Mouse (Mus musculus) lung, adult 2 months (tissue): Measurements from ENCODE around the gene Zfp524. TPM values are rescaled to one million over a fixed set of nuclear protein-coding genes. Genes with fewer than 3 reads are reported as not detected.
A peak's percentile ranks its signal among the peaks of the same experiment; 100 is the strongest.

Experiments
- DNase-seq: peaks from one replicate; pipeline ENCODE4 v3.0.0; 2022
- H3K4me1 ChIP-seq: fragments of 200-500 bp; 2 replicates; pipeline ENCODE4 v1.6.1; 2011; ENCODE audit warnings: low read length; ENCODE audit not compliant: control insufficient read depth, insufficient read depth
- H3K4me3 ChIP-seq: fragments of 200-500 bp; replicated peaks from 2 replicates; pipeline ENCODE3; 2011; ENCODE audit warnings: low read depth, mild to moderate bottlenecking, control low read depth, low read length; ENCODE audit errors: extremely low read depth
- CTCF ChIP-seq: fragments of 200-500 bp; IDR thresholded peaks from 2 replicates; pipeline ENCODE4 v1.5.1; 2011; ENCODE audit warnings: mild to moderate bottlenecking, low read length, control low read depth; ENCODE audit not compliant: insufficient read depth
- POLR2A ChIP-seq: fragments of 200-500 bp; IDR thresholded peaks from 2 replicates; pipeline ENCODE4 v1.6.1; 2011; ENCODE audit warnings: low read depth, mild to moderate bottlenecking, control low read depth, low read length, borderline replicate concordance; ENCODE audit errors: extremely low read depth
- WGBS: fragments of 180-500 bp; shearing (Covaris S2); methylation state at CpG from one replicate; pipeline ENCODE4 v1.1.7; 2018; 5-methylcytosine and 5-hydroxymethylcytosine counted together
- polyA plus RNA-seq: library from polyadenylated mRNA; depleted of rRNA; stranded (reverse); fragments of >200 nt; gene quantifications from 2 replicates; pipeline ENCODE4 v1.2.3, GENCODE M21; 2012

The Zfp524 gene
- polyA plus RNA-seq, 1 experiment, result 37.0 TPM

DNA sequence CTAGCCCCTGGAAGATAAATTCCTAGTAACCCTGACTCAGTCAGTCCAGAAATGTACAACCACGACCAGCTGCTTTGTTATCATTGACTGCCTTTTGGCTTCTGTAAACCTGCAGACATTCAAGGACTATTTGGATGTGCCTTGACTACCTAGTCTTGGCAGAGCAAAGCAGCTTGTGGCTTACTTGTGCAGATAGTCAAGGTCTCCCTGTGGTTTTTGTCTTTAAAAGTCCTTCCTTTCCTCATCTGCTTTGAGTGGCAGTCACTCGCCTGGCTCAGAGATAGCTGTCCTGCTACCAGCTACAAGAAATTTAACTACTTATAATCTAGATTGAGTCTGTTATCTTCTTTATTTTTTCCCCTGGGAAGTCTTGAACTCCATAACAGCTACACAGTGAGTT, 30.8 kb downstream of the Zfp524 start:
- DNase-seq, result no peak
- Histone ChIP-seq H3K4me3 (no peak overlapping the region), H3K4me1 (no peaks in the 10 kb centered on the region)
- TF ChIP-seq CTCF (no peak), POLR2A (no peak)
- WGBS, result 77% methylated on average over 2 of the region's 2 CpGs

DNA sequence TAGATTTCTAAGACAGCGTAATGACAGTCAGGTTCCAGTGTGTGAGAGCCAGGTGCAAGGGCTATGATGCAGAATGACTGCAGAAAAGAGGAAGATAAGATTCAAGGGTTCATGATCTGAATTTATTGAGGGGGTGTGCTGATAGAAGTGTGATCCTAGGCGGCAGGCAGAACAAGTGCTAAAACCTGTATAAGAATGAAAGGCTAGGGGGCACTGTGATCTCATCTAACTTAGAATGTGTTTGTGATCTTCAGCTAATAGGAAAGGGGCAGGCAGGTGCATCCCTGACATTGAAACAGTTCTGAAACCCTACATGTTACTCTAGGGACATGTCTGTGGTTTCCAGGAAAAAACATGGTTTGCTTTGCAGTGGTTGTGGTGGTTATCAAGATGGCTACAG, 31.9 kb downstream of the Zfp524 start:
- no peak for DNase-seq
- Histone ChIP-seq H3K4me3 (no peak overlapping the region), H3K4me1 (no peaks in the 10 kb centered on the region)
- WGBS, result 68% methylated on average over 2 of the region's 2 CpGs
- no peak for TF ChIP-seq CTCF
- TF ChIP-seq POLR2A, result no peak

DNA sequence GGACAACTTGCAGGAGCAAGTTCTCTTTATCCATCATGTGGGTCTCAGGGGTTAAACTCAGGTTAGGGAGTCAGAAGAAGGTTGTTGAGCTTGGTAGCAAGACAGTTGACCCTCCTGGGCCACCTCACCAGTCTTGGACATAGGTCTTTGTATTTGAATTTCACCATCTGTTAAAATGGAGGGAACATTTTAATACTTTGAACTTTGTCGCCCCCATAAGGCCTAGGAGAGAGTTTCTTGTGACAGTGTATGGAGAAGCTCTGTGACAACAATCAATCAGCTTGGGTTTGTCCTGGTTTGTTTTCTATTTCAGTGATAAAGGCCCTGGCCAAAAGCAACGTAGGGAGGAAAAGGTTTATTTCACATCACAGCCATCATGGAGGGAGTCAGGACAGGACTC, 33.1 kb downstream of the Zfp524 start:
- no peak overlapping the region for H3K4me3 ChIP-seq
- TF ChIP-seq POLR2A (no peak), CTCF (no peak)
- 16% methylated on average over 2 of the region's 2 CpGs for WGBS
- DNase-seq, result peak; percentile 25
- no peaks in the 10 kb centered on the region for H3K4me1 ChIP-seq

DNA sequence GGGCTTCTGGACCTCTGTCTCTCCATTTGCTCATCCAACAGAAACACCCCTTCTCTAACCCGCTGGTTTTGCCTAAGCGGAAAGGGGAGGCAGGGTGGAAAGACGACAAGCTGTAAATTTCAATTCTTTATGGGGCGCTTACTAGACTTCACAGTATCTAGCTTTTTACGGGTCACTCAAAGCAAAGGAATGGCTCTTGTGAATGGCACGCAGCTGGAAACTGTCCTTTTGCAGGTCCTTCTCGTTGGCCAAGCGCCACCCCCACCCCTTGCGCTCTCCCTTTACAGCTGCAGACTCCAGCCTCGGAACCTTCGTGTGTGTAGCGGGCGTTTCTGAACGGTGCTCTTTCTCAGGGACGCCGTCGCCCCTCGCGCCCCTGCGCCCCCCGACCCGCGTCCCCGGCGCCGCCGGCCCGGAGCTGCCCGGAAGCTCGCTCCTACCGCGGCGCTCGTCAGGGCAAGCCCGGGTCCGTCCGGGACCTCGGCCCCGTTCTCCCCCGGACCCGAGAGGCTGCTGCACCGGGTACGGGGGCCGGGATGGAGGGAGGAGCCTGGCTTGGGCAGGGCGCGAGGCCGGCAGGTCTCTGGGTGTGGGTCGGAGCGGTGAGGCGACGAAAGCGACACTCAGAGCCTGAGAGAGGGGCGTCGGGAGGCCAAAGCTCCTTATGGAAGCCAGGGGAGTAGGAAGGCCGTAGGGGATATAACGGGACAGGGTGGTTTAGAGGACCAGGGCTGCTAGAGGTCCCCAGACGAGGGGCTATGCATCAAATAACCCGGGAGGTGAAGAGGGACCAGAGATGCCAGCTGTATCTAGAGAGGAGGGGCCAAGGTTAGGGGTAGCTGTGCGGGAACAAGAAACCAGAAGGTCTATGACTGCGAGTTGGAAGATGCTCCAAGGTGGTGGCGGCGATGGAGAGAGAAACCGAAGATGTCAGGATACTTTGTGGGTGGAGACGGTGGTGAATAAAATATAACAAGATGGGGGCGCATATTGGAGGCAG, 37.3 kb downstream of the Zfp524 start, which contains the start of gene Zfp580:
TSS of gene Zfp580 (plus strand) at position 346 of the 1,000 bp plus-strand sequence.
- WGBS, result 1% methylated on average over 64 of the region's 65 CpGs
- peak; percentile 33; the same call in 1 of the 2 replicates for TF ChIP-seq POLR2A
- no peak for TF ChIP-seq CTCF
- peak within 1 kb of the TSS; percentile 67 for H3K4me3 ChIP-seq
- peaks cover 4% of the 10 kb centered on the region; the same call in 1 of the 2 replicates for H3K4me1 ChIP-seq
- DNase-seq, result peak; percentile 80

DNA sequence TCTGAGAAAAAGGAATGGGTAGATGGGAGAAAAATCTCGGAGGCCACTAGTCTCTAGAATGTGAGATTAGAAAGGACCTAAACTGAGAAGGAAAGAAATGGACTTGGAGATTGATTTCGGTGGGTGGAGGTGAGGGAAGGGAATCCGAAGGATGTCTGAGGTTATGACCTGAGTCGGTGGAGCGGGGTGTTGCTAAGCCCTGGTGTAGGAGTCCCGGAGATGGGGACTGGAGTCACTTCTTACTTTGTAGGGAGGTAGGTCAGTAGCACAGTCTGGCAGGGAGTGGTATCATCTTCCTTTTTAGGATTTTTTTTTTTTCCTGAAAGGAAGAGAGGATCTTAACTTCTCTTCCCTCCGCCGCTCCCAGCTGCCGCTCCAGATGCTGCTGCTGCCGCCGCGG, 38.2 kb downstream of the Zfp524 start:
- Histone ChIP-seq H3K4me3 (no peak overlapping the region), H3K4me1 (peaks cover 4% of the 10 kb centered on the region; the same call in 1 of the 2 replicates)
- WGBS, result 5% methylated on average over 12 of the region's 12 CpGs
- TF ChIP-seq POLR2A (no peak), CTCF (no peak)
- DNase-seq, result no peak

DNA sequence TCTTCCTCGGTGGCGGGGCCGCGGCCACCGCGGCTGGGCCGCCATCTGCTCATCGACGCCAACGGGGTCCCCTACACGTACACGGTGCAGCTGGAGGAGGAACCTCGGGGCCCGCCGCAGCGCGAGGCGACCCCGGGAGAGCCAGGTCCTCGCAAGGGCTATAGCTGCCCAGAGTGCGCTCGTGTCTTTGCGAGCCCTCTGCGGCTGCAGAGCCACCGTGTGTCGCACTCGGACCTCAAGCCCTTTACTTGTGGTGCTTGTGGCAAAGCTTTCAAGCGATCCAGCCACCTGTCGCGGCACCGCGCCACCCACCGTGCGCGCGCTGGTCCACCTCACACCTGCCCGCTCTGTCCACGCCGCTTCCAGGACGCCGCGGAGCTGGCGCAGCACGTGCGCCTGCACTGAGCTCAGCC, 38.7 kb downstream of the Zfp524 start:
- DNase-seq, result no peak
- H3K4me1 ChIP-seq, result peaks cover 4% of the 10 kb centered on the region; the same call in 1 of the 2 replicates
- TF ChIP-seq POLR2A (no peak), CTCF (no peak)
- WGBS, result 19% methylated on average over 45 of the region's 45 CpGs
- no peak overlapping the region for H3K4me3 ChIP-seq

DNA sequence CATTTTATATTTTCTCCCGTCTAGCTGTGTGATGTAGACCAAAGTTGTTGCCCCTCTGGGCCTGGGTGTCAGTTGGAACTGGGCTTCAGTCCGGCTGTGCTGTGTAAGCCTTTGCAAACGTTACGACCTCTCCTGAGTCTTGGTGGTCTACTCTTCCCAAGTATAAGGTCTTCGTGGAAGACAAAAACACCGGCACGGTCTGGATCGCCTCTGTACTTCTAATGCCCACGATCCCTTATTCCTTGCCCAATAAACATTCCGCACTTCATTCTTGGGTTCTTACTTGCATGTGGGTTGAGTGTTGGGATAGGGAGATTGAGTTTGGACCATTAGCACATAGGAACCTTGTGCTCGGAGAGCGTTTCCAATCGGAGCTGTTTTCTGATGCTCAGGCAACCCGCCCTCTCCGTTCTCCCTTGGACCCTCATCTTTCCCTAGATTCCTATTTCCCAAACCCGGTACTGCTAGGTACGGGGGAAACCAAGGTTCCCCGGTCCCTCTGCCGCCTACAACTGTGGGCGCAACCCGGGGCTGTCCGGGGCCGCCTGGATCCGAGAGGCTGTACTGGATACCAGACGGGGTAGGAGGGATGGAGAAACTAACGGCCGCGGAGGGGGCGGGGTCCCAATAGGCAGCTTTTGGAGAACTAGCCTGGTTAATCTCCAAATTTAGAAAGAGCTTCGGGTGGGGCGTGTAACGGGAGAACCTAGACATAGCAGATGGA, 39.4 kb downstream of the Zfp524 start:
- no peak for DNase-seq
- Histone ChIP-seq H3K4me1 (peaks cover 4% of the 10 kb centered on the region; the same call in 1 of the 2 replicates), H3K4me3 (no peak overlapping the region)
- TF ChIP-seq POLR2A (no peak), CTCF (no peak)
- WGBS, result 23% methylated on average over 32 of the region's 32 CpGs

DNA sequence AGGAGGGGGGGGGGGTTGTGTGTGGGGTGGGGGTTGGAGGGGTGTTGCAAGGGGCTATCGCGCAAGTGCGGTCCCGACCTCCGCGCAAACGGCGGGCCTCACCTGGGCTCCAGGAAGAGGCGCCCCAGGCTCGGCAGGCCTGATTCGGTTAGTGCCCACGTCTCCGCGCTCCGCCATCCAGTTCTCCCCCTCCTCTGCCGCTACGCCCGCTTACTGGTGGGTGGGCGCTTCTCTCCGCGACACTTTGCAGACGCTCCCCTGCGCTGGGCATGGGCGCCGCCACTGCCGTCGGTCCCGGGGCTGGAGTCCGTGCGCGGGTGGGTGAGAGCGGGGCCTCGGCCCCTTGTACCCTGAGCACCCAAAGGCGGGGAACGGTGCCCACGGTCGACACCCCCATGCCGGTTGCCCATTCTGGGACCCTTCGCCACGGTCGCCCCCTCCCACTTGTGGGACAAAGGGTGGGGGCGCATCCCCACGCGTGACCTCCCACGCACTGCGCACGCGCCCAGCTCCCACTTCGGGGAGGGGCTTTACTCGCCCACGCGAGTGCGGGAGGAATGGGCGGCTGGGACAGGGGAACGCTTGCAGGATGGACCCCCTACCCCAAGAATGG, 42.5 kb downstream of the Zfp524 start:
- Histone ChIP-seq H3K4me1 (peaks cover 4% of the 10 kb centered on the region; the same call in 1 of the 2 replicates), H3K4me3 (no peak overlapping the region)
- TF ChIP-seq POLR2A (no peak), CTCF (no peak)
- no peak for DNase-seq
- 4% methylated on average over 55 of the region's 55 CpGs for WGBS

DNA sequence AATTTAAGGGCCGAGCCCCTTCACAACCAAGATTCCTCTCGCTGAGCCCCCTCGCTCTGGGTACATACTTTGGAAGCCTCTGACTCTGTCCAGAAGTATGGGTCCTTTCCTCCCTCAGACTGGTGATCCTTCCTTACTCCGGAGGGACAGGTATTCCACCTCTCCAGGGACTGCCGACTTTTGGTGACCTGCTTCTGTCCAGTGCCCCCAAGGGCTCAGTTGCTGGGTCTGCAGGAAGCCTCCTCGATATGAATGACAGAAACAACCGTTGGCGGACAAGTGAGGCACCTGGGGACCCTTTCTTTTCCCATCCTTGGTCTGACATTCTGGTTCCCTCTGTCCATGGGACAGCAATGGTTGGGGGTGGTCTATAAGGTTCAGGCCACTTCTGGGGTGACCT, 43.2 kb downstream of the Zfp524 start:
- Histone ChIP-seq H3K4me1 (peaks cover 4% of the 10 kb centered on the region; the same call in 1 of the 2 replicates), H3K4me3 (no peak overlapping the region)
- WGBS, result 40% methylated on average over 8 of the region's 8 CpGs
- TF ChIP-seq POLR2A, result no peak
- no peak for TF ChIP-seq CTCF
- no peak for DNase-seq

DNA sequence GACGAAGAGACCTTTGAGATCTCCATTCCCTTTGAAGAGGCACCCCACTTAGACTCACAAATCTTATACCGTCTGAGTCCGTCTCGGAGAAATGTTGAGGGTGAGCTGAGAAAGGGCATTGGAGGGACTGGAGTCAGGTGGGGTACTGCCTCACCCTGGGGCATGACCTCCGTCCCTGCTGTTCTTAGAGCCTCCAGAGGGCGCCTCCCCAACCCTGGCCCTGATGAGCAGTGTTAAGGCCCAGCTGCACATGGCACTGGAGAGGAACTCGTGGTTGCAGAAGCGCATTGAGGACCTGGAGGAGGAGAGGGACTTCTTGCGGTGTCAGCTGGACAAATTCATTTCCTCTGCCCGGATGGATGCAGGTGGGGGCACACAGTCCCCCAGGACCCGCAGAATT, 43.6 kb downstream of the Zfp524 start:
- DNase-seq, result no peak
- Histone ChIP-seq H3K4me3 (no peak overlapping the region), H3K4me1 (peaks cover 4% of the 10 kb centered on the region; the same call in 1 of the 2 replicates)
- TF ChIP-seq CTCF, result no peak
- no peak for TF ChIP-seq POLR2A
- 36% methylated on average over 11 of the region's 11 CpGs for WGBS
